Mouse (Mus musculus) forebrain, embryonic 12.5 days (tissue): ENCODE data around the gene Ptprb. TPM values are rescaled to one million over a fixed set of nuclear protein-coding genes. Genes with fewer than 3 reads are reported as not detected.
A peak's percentile ranks its signal among the peaks of the same experiment; 100 is the strongest.

ENCODE experiments used
- ATAC-seq: fragments of 200-750 bp; cut with Nextera tagmentation; 2 replicates; pipeline ENCODE4 v1.8.0; 2017; ENCODE audit warnings: moderate TSS enrichment; ENCODE audit not compliant: low FRiP score
- H3K27ac ChIP-seq: fragments of 300-500 bp; sonication (generic); 2 replicates; pipeline ENCODE4 v1.5.1; 2016; ENCODE audit warnings: mild to moderate bottlenecking
- H3K27me3 ChIP-seq: fragments of 300-500 bp; sonication (generic); 2 replicates; pipeline ENCODE4 v1.6.1; 2016; ENCODE audit warnings: mild to moderate bottlenecking
- H3K36me3 ChIP-seq: fragments of 300-500 bp; sonication (generic); replicated peaks from 2 replicates; pipeline ENCODE4 v1.6.1; 2016; ENCODE audit warnings: mild to moderate bottlenecking
- H3K4me1 ChIP-seq: fragments of 300-500 bp; sonication (generic); 2 replicates; pipeline ENCODE4 v1.6.1; 2016
- H3K4me2 ChIP-seq: fragments of 300-500 bp; sonication (generic); 2 replicates; pipeline ENCODE4 v1.6.1; 2016; ENCODE audit warnings: mild to moderate bottlenecking, moderate library complexity
- H3K4me3 ChIP-seq: fragments of 300-500 bp; sonication (generic); replicated peaks from 2 replicates; pipeline ENCODE4 v1.5.1; 2016; ENCODE audit warnings: mild to moderate bottlenecking
- H3K9ac ChIP-seq: fragments of 300-500 bp; sonication (generic); 2 replicates; pipeline ENCODE4 v1.6.1; 2016; ENCODE audit warnings: mild to moderate bottlenecking
- H3K9me3 ChIP-seq: fragments of 300-500 bp; sonication (generic); 2 replicates; pipeline ENCODE4 v1.6.1; 2016
- WGBS: fragments of 180-500 bp; shearing (Covaris S2); methylation state at CpG from one replicate; pipeline ENCODE4 v1.1.7; 2016; 5-methylcytosine and 5-hydroxymethylcytosine counted together
- polyA plus RNA-seq: library from polyadenylated mRNA; unstranded; fragments of >200 nt; fragmentation: Nextera tagmentation; extraction: Ambion mirVana; gene quantifications from 2 replicates; pipeline ENCODE4 v1.2.1, GENCODE M21; 2016

Gene Ptprb
- polyA plus RNA-seq, 1 experiment from 2014 or later: 2.8 TPM

DNA sequence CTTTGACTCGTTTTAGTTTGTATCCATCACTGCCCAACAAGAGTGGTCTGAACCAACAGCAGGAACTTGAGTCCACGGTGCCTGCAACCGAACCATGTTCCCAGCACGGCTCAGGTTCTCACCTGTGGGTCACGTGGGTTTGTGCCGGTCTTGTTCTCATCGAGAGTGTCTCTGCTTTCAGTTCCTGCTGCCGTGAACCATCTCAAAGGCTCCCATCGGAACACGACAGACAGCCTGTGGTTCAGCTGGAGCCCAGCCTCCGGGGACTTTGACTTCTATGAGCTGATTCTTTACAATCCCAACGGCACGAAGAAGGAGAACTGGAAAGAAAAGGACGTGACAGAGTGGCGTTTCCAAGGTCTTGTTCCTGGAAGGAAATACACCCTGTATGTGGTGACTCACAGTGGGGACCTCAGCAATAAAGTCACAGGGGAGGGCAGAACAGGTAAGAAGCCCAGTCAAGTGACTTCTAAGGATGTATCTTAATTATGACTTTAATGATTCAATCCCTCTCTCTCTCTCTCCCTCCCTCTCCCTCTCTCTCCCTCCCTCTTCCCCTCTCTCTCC is 71.4 kb downstream of the Ptprb start:
- Histone ChIP-seq H3K36me3 (no peaks in the 10 kb centered on the region), H3K27me3 (no peaks in the 10 kb centered on the region), H3K27ac (no peak overlapping the region), H3K9ac (no peak overlapping the region), H3K4me3 (no peak overlapping the region), H3K4me2 (no peak overlapping the region), H3K9me3 (no peaks in the 10 kb centered on the region), H3K4me1 (no peaks in the 10 kb centered on the region)
- ATAC-seq: no peak
- 88% methylated on average over 15 of the region's 15 CpGs for WGBS

DNA sequence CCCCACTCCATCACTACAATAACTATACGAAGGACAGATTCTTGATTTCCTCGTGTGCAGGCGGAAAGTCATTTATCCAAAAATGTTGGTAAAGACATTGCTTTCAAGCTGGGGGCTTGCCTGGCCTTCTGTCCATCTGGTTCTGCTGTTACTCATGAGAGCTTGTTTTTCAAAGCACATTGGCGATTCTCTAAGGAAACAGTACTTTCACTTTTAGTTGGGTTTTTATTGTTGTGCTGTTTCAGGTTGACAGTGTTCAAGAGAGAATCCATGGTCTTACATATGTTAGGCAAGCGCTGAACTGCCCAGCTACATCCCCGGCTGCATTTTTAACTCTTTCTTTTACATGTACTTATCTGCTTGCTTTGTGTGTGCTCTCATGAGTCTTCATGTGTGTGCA is 73.7 kb downstream of the Ptprb start:
- Histone ChIP-seq H3K4me1 (no peaks in the 10 kb centered on the region), H3K36me3 (no peaks in the 10 kb centered on the region), H3K9ac (no peak overlapping the region), H3K9me3 (no peaks in the 10 kb centered on the region), H3K4me3 (no peak overlapping the region), H3K4me2 (no peak overlapping the region), H3K27ac (no peak overlapping the region), H3K27me3 (no peaks in the 10 kb centered on the region)
- 91% methylated on average over 6 of the region's 6 CpGs for WGBS
- ATAC-seq: no peak

DNA sequence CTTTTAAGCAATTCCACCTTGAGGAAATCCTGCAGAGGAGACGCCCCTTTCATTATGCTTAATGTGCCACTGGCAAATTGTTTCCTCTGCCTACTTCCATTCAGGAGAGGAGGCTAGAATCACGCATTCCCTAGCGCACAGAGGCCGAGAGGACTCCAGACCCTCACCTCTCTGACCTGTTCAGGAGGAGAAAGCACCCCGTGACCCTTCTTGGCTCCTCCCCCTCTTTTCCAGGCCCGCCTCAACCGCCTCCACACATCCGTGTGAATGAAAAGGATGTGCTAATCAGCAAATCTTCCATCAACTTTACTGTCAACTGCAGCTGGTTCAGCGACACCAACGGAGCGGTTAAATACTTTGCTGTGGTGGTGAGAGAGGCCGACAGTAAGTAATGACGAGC is 75.2 kb downstream of the Ptprb start:
- no peaks in the 10 kb centered on the region for H3K36me3 ChIP-seq
- no peaks in the 10 kb centered on the region for H3K4me1 ChIP-seq
- no peaks in the 10 kb centered on the region for H3K27me3 ChIP-seq
- no peak overlapping the region for H3K4me3 ChIP-seq
- ATAC-seq: no peak
- 51% methylated on average over 13 of the region's 13 CpGs for WGBS
- no peak overlapping the region for H3K27ac ChIP-seq
- H3K9ac ChIP-seq: no peak overlapping the region
- no peaks in the 10 kb centered on the region for H3K9me3 ChIP-seq
- H3K4me2 ChIP-seq: no peak overlapping the region

DNA sequence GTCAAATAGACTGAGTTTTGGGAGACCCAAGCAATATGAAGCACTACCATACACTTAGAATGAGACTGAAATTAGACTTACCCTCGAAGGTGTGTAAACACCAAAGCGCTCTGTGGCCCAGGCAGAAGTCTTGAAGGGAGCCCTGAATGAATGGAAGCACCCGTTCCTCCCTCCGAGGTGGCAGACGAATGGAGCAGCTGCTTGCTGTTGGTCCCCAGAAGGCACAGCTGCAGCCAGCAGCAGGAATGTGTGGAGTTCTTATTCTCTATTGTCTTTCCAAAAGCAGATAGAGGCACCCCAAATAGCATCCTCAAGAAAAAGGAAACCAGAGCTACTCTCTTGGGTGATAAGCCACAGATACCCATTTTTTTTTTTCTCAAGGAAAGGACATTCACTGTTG is 79.0 kb downstream of the Ptprb start:
- Histone ChIP-seq H3K27me3 (no peaks in the 10 kb centered on the region), H3K27ac (no peak overlapping the region), H3K9me3 (no peaks in the 10 kb centered on the region), H3K9ac (no peak overlapping the region), H3K4me1 (no peaks in the 10 kb centered on the region; the same call in 1 of the 2 replicates), H3K4me2 (no peak overlapping the region), H3K4me3 (no peak overlapping the region), H3K36me3 (no peaks in the 10 kb centered on the region)
- ATAC-seq: no peak
- 61% methylated on average over 5 of the region's 5 CpGs for WGBS

DNA sequence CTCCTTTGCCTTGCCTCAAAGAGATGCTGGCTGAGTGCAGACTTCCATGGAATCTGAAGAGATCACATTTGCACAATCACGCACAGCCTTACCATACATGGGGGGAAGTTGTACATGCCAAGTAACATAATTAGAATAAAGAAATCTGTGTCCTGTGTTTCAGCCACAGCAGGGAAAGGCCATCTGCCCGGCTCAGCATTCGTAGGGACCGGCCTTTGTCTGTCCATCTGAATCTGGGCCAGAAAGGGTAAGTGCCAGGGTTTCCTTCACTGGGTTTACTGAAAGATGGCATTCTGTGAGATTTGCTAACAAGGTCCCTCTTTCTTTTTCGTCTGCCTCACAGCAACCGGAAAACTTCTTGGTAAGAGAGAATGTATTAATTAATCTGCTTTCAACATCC is 86.9 kb downstream of the Ptprb start:
- Histone ChIP-seq H3K27ac (no peak overlapping the region), H3K4me3 (no peak overlapping the region), H3K27me3 (no peaks in the 10 kb centered on the region), H3K4me2 (no peak overlapping the region), H3K9me3 (no peaks in the 10 kb centered on the region), H3K36me3 (no peaks in the 10 kb centered on the region), H3K4me1 (peaks cover 8% of the 10 kb centered on the region; the same call in 1 of the 2 replicates), H3K9ac (no peak overlapping the region)
- no peak for ATAC-seq
- WGBS: 59% methylated on average over 6 of the region's 6 CpGs

DNA sequence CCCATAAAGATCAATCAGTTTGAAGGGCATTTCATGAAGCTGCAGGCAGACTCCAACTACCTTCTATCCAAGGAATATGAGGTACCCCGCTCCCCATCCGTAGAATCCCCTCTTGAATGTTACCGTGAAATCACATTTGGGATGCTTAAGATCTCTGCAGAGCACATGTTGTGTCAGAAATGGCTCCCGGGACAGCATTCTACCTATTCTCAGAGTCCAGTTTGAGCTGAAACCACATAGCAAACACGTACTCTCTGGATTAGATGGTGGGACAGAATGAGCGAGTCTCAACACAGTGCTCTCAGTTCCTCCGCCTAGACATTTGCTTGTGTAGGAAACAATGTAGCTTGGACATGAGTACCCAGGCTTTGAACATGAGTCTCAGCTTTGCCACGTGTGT is 87.3 kb downstream of the Ptprb start:
- Histone ChIP-seq H3K36me3 (no peaks in the 10 kb centered on the region), H3K27me3 (no peaks in the 10 kb centered on the region), H3K4me2 (no peak overlapping the region), H3K9me3 (no peaks in the 10 kb centered on the region), H3K4me3 (no peak overlapping the region), H3K27ac (no peak overlapping the region), H3K9ac (no peak overlapping the region), H3K4me1 (peaks cover 8% of the 10 kb centered on the region; the same call in 1 of the 2 replicates)
- 85% methylated on average over 8 of the region's 8 CpGs for WGBS
- no peak for ATAC-seq

DNA sequence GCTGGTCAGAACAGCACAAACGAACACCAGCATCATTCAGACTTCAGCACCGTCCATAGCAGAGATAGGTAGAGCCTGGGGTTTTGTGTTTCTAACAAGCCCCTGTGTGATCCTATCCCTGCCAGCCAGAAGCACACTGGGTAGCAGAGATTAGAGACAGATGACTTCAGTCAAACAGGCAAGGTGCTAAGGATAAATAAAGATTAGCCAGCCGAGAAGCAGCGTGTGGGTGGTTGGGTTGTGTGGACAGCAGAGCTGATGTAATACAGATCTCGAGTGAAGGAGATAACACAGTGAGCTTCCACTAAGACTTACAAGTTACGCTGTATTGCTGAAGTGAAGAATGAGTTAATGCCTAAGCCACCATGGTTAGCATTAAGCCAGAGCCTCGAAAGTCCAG is 89.4 kb downstream of the Ptprb start:
- no peak overlapping the region for H3K9ac ChIP-seq
- 58% methylated on average over 7 of the region's 7 CpGs for WGBS
- H3K27ac ChIP-seq: no peak overlapping the region
- H3K36me3 ChIP-seq: no peaks in the 10 kb centered on the region
- peaks cover 8% of the 10 kb centered on the region; the same call in 1 of the 2 replicates for H3K4me1 ChIP-seq
- no peaks in the 10 kb centered on the region for H3K27me3 ChIP-seq
- ATAC-seq: no peak
- no peak overlapping the region for H3K4me2 ChIP-seq
- no peak overlapping the region for H3K4me3 ChIP-seq
- H3K9me3 ChIP-seq: no peaks in the 10 kb centered on the region

DNA sequence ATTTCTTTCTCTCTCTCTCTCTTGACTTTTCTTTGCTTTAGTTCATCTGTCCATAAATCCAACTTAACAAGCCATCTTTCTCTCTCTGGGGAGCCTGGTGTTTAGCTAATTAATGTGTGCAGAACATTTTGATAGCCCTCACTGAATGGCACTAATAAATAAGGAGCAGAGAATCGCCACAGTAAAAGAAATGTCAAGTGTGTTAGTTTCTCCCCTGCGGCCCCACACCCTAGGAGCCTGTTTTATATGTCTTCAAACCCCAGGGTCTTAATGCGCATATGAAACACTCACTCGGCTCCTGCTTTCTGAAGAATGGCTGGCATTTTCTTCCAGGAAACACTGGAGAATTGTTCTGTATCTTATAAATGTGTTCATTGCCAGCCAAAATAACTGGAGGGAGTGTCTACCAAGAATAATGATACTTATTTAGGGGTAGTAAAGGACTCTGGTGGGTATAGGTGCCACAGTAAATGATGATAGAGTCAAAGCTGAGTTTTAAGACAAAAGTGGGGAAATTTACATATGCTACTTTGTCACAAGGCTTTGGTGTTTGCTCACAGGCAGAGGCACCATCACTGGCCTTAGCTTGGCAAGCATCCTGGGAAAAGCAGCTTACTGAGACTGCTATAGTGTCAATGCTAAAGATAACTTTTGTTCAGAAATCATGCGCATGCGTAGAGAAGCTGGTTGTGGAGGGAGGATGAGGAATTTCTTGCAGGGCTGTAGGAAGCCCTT is 95.8 kb downstream of the Ptprb start:
- Histone ChIP-seq H3K4me3 (no peak overlapping the region), H3K36me3 (no peaks in the 10 kb centered on the region), H3K4me2 (no peak overlapping the region), H3K9ac (no peak overlapping the region), H3K4me1 (peaks cover 10% of the 10 kb centered on the region), H3K9me3 (no peaks in the 10 kb centered on the region), H3K27me3 (no peaks in the 10 kb centered on the region), H3K27ac (no peak overlapping the region)
- ATAC-seq: no peak
- WGBS: 29% methylated on average over 6 of the region's 6 CpGs

DNA sequence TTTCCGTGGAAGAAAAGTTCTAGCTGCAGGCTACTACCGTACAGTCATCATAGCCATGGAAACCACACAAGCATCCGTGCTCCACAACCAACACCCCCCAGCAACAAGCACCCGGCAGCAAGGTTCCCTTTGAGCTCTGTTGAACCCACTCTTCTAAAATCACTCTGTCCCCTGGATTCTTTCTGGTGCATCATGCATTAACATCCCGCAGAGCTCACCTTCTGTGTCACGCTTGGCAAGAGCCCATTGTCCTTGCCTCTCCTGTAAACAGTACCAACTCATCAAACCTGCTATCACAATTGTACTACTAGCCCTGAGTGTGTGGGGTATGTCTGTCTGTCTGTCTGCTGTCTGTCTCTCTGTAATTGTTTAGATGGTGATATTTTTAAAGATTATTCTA is 98.8 kb downstream of the Ptprb start:
- Histone ChIP-seq H3K9me3 (no peaks in the 10 kb centered on the region), H3K4me1 (peaks cover 10% of the 10 kb centered on the region), H3K4me3 (no peak overlapping the region), H3K9ac (no peak overlapping the region), H3K4me2 (no peak overlapping the region), H3K27ac (no peak overlapping the region), H3K27me3 (0 out of 2 replicates have a peak, but pooled peaks cover 2% of the 10 kb centered on the region), H3K36me3 (no peaks in the 10 kb centered on the region)
- ATAC-seq: no peak
- WGBS: 92% methylated on average over 6 of the region's 6 CpGs

DNA sequence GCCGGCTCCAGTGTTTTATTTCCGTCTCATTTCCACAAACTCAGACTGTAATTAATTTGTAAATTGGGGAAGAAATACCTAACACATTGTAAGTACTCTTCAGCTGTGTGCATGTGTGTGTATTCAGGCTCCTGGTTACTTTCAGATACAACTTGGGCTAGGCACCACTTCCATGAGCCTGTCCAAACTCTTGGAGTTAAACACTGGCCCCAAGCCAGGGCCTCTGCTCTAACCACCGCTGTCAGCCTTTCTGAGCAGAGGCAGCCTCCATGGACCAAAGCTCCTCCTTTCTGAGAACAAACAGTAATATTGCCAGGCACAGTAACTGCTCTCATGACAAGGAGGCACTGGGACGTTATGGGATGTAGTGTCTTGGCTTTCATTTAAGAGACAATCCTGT is 101.5 kb downstream of the Ptprb start:
- Histone ChIP-seq H3K9me3 (no peaks in the 10 kb centered on the region), H3K36me3 (no peaks in the 10 kb centered on the region), H3K4me2 (no peak overlapping the region), H3K27me3 (peaks cover 24% of the 10 kb centered on the region), H3K27ac (no peak overlapping the region), H3K9ac (no peak overlapping the region), H3K4me3 (no peak overlapping the region), H3K4me1 (no peaks in the 10 kb centered on the region)
- WGBS: 82% methylated on average over 4 of the region's 4 CpGs
- ATAC-seq: no peak

DNA sequence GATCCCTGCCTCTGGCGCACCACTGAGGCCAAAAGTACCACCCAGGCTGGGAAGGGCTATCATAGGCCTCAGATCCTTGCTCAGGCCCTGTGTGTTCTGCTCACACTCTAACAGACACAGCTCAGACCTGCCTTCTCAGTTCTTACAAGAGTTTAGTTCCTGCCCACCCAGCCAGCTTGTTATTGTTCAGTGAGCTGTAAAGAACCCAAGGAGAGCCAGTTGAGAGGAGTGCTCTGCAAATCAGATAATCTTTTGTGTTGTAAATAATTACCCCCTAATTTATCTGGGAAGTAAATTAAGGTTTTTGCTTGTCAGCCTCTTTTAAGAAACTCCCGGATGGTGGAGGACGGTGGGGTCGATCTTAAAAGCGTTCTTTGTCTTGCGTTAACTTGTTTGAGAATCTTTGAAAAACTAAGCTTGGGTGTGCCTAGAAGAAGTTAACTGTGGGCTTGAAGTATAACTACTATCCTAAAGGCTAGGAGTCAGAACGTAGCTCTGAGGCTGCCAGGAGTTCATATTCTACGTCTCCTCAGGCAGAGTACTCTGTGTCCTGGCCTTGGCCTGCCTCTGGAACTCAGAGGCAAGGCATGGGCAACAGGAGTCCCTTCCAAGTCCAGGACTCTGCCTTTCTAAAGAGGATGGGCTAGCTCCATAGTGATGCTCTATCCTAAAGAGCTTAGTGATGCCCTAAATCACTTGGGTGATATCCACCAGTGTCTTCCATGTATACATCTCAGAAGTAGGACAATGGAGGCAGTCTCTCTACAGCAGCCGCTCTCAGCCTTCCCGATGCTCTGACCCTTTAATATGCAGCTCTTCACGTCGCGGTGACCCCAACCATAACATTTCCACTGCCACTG is 107.7 kb downstream of the Ptprb start:
- peak; percentile 85 for ATAC-seq
- H3K27me3 ChIP-seq: peaks cover 65% of the 10 kb centered on the region
- 35% methylated on average over 13 of the region's 13 CpGs for WGBS
- no peak overlapping the region for H3K4me2 ChIP-seq
- no peak overlapping the region for H3K9ac ChIP-seq
- H3K4me3 ChIP-seq: no peak overlapping the region
- no peak overlapping the region for H3K27ac ChIP-seq
- H3K4me1 ChIP-seq: peaks cover 12% of the 10 kb centered on the region; the same call in 1 of the 2 replicates
- no peaks in the 10 kb centered on the region for H3K9me3 ChIP-seq
- H3K36me3 ChIP-seq: no peaks in the 10 kb centered on the region

DNA sequence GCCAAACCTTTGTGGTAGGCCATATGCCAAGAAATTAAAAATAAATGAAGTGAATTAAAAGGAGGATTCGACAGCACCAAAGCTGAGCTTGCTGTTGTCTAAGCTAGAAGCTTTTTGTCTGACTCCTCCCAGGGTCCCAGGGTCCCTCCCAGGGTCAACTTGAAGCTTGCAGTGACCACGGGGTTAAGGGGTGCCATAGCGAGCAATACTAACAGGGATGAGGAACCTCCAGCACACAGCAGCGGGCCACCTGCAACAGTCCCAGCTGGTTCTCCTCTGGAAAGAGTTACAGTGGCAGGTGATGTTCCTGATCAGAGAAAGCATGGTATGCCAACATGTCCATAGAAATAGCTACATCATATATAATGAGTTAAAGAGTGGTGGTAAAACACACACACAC is 109.1 kb downstream of the Ptprb start:
- Histone ChIP-seq H3K9ac (no peak overlapping the region), H3K27me3 (peaks cover 62% of the 10 kb centered on the region), H3K4me1 (peaks cover 12% of the 10 kb centered on the region; the same call in 1 of the 2 replicates), H3K36me3 (no peaks in the 10 kb centered on the region), H3K4me3 (no peak overlapping the region), H3K9me3 (no peaks in the 10 kb centered on the region), H3K4me2 (no peak overlapping the region), H3K27ac (no peak overlapping the region)
- no peak for ATAC-seq
- 76% methylated on average over 4 of the region's 4 CpGs for WGBS
